Mouse (Mus musculus) left cerebral cortex, adult 2 months (tissue): Measurements from ENCODE around the gene Ltbp4. TPM values are rescaled to one million over a fixed set of nuclear protein-coding genes. Genes with fewer than 3 reads are reported as not detected.

Experiments
- DNase-seq, 2 experiments: peaks; one replicate each; pipeline ENCODE4 v3.0.0; 2021 to 2022; ENCODE audit warnings: low spot score in 2 of 2, mixed read lengths in 1 of 2; ENCODE audit errors: extremely low spot score in 1 of 2
- H3K27ac ChIP-seq: fragments of 200-600 bp; 2 replicates; pipeline ENCODE4 v1.8.1; 2022
- H3K4me3 ChIP-seq: fragments of 200-600 bp; 2 replicates; pipeline ENCODE4 v1.8.1; 2022
- CTCF ChIP-seq: fragments of 200-600 bp; IDR thresholded peaks from 2 replicates; pipeline ENCODE4 v1.8.1; 2022; ENCODE audit warnings: antibody characterized with exemption, mild to moderate bottlenecking, moderate library complexity
- intact Hi-C: fragments of 180-260 bp; cut with DNase I; formaldehyde crosslinking; loops from one replicate; pipeline ENCODE4 v1.15.1; 2025
- long read RNA-seq, 2 experiments: library from polyadenylated mRNA; stranded (forward); transcript quantifications; one replicate each; pipeline ENCODE4 v2.0.0; 2021; ENCODE audit warnings: borderline mapping rate in 2 of 2
- total RNA-seq, 2 experiments: library from RNA; stranded (reverse); gene quantifications; 2 replicates each; pipeline ENCODE4 v1.2.3; 2021

Gene Ltbp4
- 10 to 100 TPM; 48.1 to 51.2 TPM for total RNA-seq
- long read RNA-seq, experiment 1, full-length matches to known transcripts: 78 of 130 reads
- long read RNA-seq, experiment 1, partial matches to known transcripts: 15 of 130 reads
- long read RNA-seq, experiment 1, other reads (novel, unspliced or antisense): 37 of 130 reads
- long read RNA-seq, experiment 2, full-length matches to known transcripts: 111 of 172 reads
- long read RNA-seq, experiment 2, partial matches to known transcripts: 18 of 172 reads
- long read RNA-seq, experiment 2, other reads (novel, unspliced or antisense): 43 of 172 reads

DNA sequence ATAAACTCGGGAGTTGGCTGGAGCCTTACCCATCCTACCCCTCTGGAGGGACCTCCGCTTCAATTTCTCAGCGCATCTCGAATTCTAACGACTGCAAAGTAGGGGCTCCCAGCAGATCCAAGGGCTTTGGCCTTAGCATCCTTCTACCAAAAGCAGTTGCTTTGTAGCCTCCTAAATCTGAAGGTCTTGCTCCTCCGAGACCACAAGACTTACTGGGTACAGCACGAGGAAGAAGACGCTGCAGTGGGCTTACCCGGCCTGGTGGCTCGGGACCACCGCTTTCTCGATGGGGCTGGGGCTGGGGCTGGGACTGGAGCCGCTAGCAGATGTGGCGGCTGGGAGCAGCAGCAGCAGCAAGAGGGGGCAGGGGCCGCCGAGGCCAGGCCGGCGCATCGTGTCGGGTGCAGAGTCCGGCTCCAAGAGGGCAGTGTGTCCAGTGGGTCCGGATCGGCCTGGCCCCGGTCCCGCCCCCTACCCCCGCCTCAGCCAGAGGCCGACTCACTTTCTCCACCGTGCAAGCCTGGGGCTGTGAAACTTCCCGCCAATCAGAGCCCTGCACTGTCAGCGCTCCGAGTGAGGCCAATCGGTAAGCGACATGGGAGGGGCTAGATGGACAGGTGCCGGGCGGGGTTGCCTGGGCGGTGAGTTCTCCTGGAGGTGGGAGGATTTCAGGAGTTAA, at the start of gene Ltbp4:
Ltbp4 (minus strand) TSS at position 518 of the 679 bp plus-strand sequence.
- H3K4me3 ChIP-seq: peak within 1 kb of the TSS; percentile 2; the same call in 1 of the 2 replicates

DNA sequence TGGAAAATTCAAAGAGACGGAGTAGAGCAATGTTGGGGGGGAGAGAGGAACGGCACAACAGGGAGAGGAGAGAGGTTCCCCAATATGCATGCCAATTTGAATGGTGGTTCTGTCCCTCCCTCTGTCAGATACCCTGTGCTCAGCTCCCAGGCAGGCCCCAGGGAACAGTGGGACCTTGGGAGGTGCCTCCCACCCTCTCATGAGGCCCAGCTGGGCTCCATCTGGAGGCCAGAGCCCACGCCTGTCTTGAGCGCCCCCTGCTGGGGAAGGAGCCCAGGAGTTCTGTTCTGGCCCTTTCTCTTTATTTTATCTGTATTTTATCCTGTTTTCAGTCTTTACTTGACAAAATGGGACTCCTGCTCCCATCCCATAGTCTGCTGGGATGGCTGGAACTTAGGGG, 47.2 kb upstream of the Ltbp4 start:
- TF ChIP-seq CTCF: peak; percentile 85
- DNase-seq: peak in 1 of 2 experiments; percentile 63
- H3K27ac ChIP-seq: no peak overlapping the region
- intact Hi-C loops: loop anchor here (1.0 kb wide), 1 partner anchor 48 kb away; no protein-coding TSS in a partner anchor
- H3K4me3 ChIP-seq: no peak overlapping the region

More for the DNA sequence above, at the start of gene Ltbp4:
- H3K27ac ChIP-seq: peak within 1 kb of the TSS; percentile 91; the same call in 1 of the 2 replicates
- TF ChIP-seq CTCF: no peak
- intact Hi-C loops: loop anchor here (2.0 to 10.0 kb wide), 5 partner anchors 23 to 347 kb away; partner anchors contain the start of gene Zfp607b
- DNase-seq: no peak

DNA sequence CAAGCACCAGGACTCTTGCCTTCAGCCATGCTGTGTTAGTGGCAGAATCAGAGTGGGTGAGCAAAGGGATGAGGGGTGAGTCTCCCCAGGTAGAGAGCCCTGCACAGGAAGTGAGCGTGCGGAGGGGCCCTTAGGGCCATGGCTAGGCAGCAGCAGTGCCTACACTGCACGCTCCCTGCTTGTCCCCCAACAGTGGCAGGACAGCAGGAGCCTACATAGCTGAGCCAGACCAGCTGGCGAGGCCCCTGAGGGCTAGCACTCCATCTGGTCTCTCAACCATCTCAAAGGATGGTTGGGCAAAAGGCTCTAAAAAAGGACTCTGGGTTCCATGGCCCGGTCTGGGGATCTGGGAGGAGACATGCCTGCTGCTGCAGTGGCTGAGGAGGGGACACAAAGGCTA, 46.6 kb upstream of the Ltbp4 start:
- intact Hi-C loops: loop anchor here (1.0 kb wide), 1 partner anchor 48 kb away; no protein-coding TSS in a partner anchor
- no peak for DNase-seq
- Histone ChIP-seq H3K27ac (no peak overlapping the region), H3K4me3 (no peak overlapping the region)
- no peak for TF ChIP-seq CTCF

DNA sequence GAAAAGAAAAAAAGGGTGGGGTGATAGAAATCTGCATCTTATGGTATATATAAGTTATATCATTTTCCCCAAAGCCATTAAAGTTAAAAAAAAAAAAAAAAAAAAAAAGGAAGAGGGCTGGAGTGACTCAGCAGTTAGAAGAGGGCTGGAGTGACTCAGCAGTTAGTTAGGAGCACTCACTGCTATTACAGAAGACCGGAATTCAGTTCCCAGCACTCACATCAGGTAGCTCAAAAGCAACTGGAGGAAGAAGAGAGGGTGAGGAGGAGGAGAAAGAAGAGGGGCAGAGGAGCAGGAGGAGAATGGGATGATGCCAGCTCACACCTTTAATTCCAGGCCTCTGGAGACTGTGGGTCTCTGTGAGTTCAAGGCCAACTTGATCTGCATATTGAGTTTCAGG, 45.7 kb upstream of the Ltbp4 start:
- no peak for TF ChIP-seq CTCF
- no peak for DNase-seq
- intact Hi-C loops: no loop called here
- no peak overlapping the region for H3K4me3 ChIP-seq
- H3K27ac ChIP-seq: no peak overlapping the region

DNA sequence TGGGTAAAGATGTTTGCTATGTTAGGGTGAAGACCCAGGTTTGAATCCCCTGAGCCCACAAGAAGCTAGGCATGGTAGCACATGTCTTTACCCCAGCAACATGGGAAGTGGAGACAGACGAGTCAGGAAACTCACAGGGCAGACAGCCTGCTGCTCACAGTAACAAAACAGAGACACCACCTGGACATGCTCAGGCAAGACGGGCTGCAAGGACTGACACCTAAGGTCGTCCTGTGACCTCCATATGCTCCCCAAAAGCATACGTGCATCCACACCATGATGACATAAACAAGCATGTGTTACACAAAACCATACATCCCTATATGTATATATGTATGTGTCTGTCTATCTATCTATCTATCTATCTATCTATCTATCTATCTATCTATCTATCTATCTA, 44.1 kb upstream of the Ltbp4 start:
- intact Hi-C loops: no loop called here
- DNase-seq: no peak
- no peak overlapping the region for H3K4me3 ChIP-seq

DNA sequence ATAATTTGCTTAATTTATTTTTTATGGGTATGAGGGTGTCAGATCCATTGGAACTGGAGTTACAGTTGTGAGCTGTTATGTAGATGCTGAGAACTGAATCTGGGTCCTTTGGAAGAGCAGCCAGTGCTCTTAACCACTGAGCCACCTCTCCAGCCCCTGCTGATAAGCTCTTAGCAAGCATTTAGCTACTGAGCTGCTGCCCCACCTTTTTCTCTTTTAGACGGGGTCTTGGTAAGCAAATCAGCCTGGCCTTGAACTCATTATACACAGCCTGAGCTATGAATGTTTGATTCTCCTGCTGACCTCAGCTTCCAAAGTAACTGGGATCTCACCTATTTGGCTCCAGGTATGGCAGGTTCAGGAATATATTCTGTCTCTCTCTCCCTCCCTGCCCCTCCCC, 43.5 kb upstream of the Ltbp4 start:
- TF ChIP-seq CTCF: no peak
- intact Hi-C loops: no loop called here
- Histone ChIP-seq H3K4me3 (no peak overlapping the region), H3K27ac (no peak overlapping the region)
- DNase-seq: no peak

More for the DNA sequence above, 44.1 kb upstream of the Ltbp4 start:
- no peak overlapping the region for H3K27ac ChIP-seq
- TF ChIP-seq CTCF: no peak

DNA sequence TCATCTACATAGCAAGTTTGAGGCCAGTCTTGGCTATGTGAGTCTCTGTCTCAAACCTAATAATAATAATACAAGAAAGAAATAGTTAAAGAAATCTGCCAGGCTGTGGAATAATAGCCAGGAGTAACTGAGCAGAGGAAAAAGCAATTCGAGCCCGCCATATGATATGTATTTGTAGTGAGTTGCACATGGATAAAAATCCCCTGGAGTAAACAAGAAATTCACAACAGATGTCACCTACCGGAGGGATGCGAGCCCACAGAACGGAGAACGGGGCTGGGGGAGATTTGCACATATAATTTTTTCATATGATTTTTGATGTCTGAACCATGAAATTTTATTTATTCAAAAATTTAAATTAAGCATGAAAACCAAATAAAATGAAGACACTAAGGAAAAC, 42.3 kb upstream of the Ltbp4 start:
- intact Hi-C loops: no loop called here
- DNase-seq: no peak
- H3K27ac ChIP-seq: no peak overlapping the region
- TF ChIP-seq CTCF: no peak
- no peak overlapping the region for H3K4me3 ChIP-seq

DNA sequence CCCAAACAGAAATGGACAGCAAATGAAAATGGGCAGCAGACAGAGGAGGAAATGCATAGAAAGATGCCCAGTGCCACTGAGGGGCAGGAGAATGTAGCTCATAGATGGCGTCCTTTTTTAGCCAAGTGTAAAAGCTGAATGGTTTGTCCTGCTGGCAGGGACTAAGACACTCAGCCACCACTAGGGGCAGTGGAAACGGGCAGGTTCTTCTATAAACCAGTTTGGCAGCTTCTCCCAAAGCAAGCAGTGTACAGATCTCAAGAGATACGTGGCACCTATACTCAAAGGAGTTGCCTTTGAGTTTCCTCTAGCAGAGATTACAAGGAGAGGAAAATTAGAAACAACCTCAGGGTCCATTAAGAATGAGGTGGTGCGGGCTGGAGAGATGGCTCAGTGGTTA, 40.9 kb upstream of the Ltbp4 start:
- DNase-seq: no peak
- Histone ChIP-seq H3K27ac (no peak overlapping the region), H3K4me3 (no peak overlapping the region)
- peak; percentile 62 for TF ChIP-seq CTCF
- intact Hi-C loops: no loop called here

DNA sequence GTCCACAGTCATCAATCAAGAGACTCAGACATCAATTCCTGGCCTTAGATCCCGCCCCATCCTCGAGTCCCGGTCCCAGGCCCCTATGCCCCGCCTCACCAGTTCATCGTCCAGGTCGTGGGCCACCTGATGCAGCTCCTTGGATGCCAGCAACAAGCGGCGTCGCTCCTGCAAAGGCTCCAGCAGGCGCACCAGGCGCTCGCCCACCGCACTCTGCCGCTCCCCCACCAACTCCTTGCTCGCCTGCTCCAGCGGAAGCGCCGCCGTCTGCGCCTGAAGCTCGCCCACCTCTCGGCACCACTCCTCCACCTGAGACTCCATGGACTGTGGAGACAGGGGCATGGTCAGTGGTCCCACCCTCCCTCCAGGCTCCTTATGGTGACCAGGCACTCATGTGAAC, 37.8 kb upstream of the Ltbp4 start:
- intact Hi-C loops: no loop called here
- no peak for TF ChIP-seq CTCF
- Histone ChIP-seq H3K27ac (no peak overlapping the region), H3K4me3 (no peak overlapping the region)
- DNase-seq: peak; percentile 71 to 72

DNA sequence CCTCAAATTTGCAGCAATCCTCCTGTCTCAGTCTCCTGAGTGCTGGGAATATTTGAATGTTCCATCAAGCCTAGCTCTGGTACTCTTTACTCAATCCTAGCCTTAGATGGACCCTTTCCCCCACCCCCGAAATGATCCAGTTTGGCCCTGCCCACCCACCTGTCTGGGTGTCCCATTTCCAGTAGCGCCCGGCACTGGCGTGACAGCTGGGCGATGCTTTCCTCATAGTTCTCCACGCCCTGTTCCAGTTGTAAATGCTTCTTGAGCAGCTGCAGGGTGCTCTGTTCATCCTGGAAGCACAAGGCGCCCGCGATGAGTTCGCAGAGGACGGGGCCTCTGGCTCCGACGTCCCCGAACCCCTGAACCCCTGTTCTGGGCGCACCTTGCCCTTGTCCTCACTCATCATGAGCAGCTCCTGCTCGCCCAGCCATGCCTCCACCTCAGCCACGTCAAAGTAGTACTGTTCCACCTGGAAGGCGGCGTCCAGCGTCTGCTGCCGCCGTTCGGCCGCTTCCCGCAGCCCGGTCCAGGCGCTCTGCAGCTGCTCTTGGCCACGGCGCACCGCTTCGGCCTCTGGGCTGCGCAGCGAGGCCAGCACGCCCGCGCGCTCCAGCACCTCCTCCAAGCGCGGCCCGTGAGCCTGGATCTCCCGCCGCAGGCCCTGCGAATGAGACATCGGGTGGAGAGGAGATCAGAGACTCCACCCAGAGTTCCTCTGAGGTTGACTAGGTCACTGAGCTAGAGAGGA, 34.4 kb upstream of the Ltbp4 start:
- DNase-seq: no peak
- intact Hi-C loops: no loop called here
- TF ChIP-seq CTCF: no peak
- H3K4me3 ChIP-seq: no peak overlapping the region
- no peak overlapping the region for H3K27ac ChIP-seq

DNA sequence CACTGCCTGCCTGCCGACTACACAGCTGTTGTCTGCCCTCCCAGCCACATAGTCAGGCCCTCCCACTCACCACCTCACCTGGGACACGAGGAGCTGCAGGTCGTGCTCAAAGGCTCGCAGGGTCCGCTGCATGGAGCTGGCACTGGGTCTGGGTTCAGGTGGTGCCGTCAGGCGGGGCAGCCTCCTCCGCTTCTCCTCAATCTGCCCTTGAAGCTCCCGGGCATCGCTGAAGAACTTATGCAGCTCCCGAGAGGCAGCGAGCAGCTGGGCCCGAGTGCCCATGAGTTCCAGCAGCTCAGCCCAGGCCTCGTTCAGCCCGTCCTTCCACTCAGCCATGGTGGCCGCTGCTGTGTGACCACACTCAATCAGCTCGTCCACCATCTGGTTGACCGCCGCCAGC, 31.6 kb upstream of the Ltbp4 start:
- intact Hi-C loops: no loop called here
- no peak for TF ChIP-seq CTCF
- no peak overlapping the region for H3K27ac ChIP-seq
- H3K4me3 ChIP-seq: no peak overlapping the region
- no peak for DNase-seq

DNA sequence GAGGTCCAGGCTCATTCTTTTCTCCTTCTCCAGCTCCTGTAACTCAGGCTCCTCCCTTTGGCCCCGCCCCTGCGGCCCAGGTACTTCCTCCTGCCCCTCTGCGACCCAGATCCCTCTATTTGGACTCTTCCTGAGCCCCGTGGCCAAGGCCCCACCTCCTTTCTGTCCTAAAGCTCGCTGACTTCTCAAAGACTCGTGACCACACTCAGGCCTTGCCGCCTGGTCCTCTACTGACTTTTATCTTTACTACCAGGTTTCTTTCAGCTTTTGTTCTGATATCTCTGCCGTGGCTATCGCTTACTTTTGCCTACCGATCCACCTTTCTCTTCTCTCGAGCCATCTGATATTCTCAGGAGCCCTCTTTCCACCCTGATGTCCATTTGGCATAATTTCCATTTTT, 30.5 kb upstream of the Ltbp4 start:
- no peak overlapping the region for H3K27ac ChIP-seq
- no peak for TF ChIP-seq CTCF
- intact Hi-C loops: no loop called here
- DNase-seq: no peak
- H3K4me3 ChIP-seq: no peak overlapping the region
